Mouse (Mus musculus) ES-E14 (cell line): ENCODE data around the gene Gpnmb. TPM values are rescaled to one million over a fixed set of nuclear protein-coding genes. Genes with fewer than 3 reads are reported as not detected.

ENCODE experiments used
- DNase-seq: peaks from one replicate; pipeline ENCODE4 v3.0.0-alpha.2; 2013; ENCODE audit warnings: low read depth, low spot score
- H3K27ac ChIP-seq: 2 replicates; pipeline ENCODE4 v1.5.1; 2012; ENCODE audit warnings: low read depth, mild to moderate bottlenecking, low read length, moderate library complexity, mixed read lengths; ENCODE audit not compliant: poor library complexity, insufficient read depth, severe bottlenecking
- H3K36me3 ChIP-seq: 2 replicates; pipeline ENCODE4 v1.6.1; 2012; ENCODE audit warnings: mild to moderate bottlenecking, low read length, moderate library complexity, mixed read lengths; ENCODE audit not compliant: control insufficient read depth, poor library complexity, insufficient read depth, severe bottlenecking
- H3K4me1 ChIP-seq, 2 experiments: fragments of 150-350 bp in 1 of 2; sonication (generic) in 1 of 2; 2 replicates each; pipeline ENCODE4 v1.6.1; 2012; ENCODE audit warnings: low read length in 2 of 2, mild to moderate bottlenecking in 1 of 2, mixed read lengths in 1 of 2; ENCODE audit not compliant: control insufficient read depth in 2 of 2, insufficient read depth in 2 of 2, poor library complexity in 1 of 2
- H3K4me3 ChIP-seq, 2 experiments: fragments of 150-350 bp in 1 of 2; sonication (generic) in 1 of 2; 2 replicates each; pipeline ENCODE4 v1.5.1; 2012; ENCODE audit warnings: low read length in 2 of 2, low read depth in 1 of 2, mild to moderate bottlenecking in 1 of 2, mixed read lengths in 1 of 2; ENCODE audit not compliant: insufficient read depth in 1 of 2, poor library complexity in 1 of 2, severe bottlenecking in 1 of 2
- H3K9ac ChIP-seq: 2 replicates; pipeline ENCODE4 v1.6.1; 2012; ENCODE audit warnings: low read depth, mild to moderate bottlenecking, low read length, mixed read lengths; ENCODE audit not compliant: poor library complexity, insufficient read depth, severe bottlenecking
- H3K9me3 ChIP-seq: fragments of 150-350 bp; sonication (generic); 2 replicates; pipeline ENCODE4 v1.6.1; 2012; ENCODE audit warnings: low read depth, mild to moderate bottlenecking, low read length; ENCODE audit not compliant: control insufficient read depth, insufficient read depth
- CHD2 ChIP-seq: IDR thresholded peaks from 2 replicates; pipeline ENCODE4 v1.6.1; 2014; ENCODE audit warnings: mild to moderate bottlenecking, low read depth, low read length, inconsistent platforms
- HCFC1 ChIP-seq: IDR thresholded peaks from 2 replicates; pipeline ENCODE4 v1.6.1; 2012; ENCODE audit warnings: low read length, inconsistent platforms, borderline replicate concordance; ENCODE audit not compliant: insufficient read depth
- MAFK ChIP-seq: IDR thresholded peaks from 2 replicates; pipeline ENCODE4 v1.6.1; 2014; ENCODE audit warnings: mild to moderate bottlenecking, low read depth, low read length, inconsistent platforms; ENCODE audit not compliant: insufficient read depth
- ZC3H11A ChIP-seq: IDR thresholded peaks from 2 replicates; pipeline ENCODE4 v1.6.1; 2012; ENCODE audit warnings: low read depth, mild to moderate bottlenecking, inconsistent platforms, low read length, borderline replicate concordance
- ZNF384 ChIP-seq: IDR thresholded peaks from 2 replicates; pipeline ENCODE4 v1.6.1; 2012; ENCODE audit warnings: low read depth, low read length, inconsistent platforms
- in situ Hi-C, 2 experiments: fragments of 600-800 bp; cut with MboI; formaldehyde crosslinking; loops; one replicate each; pipeline ENCODE4 v1.15.1; 2025; ENCODE audit warnings: low sequenced_read_pairs in 2 of 2, inconsistent platforms in 1 of 2; ENCODE audit not compliant: unreplicated experiment in 2 of 2
- total RNA-seq: library from RNA; depleted of rRNA; stranded (reverse); fragments of 300-350 nt; gene quantifications from 2 replicates; pipeline ENCODE4 v1.2.3, GENCODE M21; 2012; rRNA removed

The Gpnmb gene
- 0.63 and 0.89 TPM in 2 replicates for total RNA-seq

GRCm38 (mm10) chr6:49036275-49037267 lies at the start of gene Gpnmb:
Gene Gpnmb, plus strand, starts transcription at chr6:49036546.
- TF ChIP-seq ZNF384 (no peak), CHD2 (no peak), ZC3H11A (no peak), MAFK (no peak), HCFC1 (no peak)
- in situ Hi-C loops, result loop anchor here in 1 of 2 experiments (25.0 kb wide), 1 partner anchor 326 kb away; the partner anchor contains the start of gene Fam221a
- no peak for DNase-seq
- no peaks in the 10 kb centered on the region for H3K9me3 ChIP-seq
- H3K36me3 ChIP-seq, result no peaks in the 10 kb centered on the region
- peak within 1 kb of the TSS; percentile 35 to 46 for H3K4me3 ChIP-seq
- H3K9ac ChIP-seq, result peak within 1 kb of the TSS; percentile 6; the same call in 1 of the 2 replicates
- H3K27ac ChIP-seq, result no peak within 1 kb of the TSS
- peaks cover 0 to 2% of the 10 kb centered on the region in 2 experiments; a peak in 2 of 4 replicates for H3K4me1 ChIP-seq

DNA sequence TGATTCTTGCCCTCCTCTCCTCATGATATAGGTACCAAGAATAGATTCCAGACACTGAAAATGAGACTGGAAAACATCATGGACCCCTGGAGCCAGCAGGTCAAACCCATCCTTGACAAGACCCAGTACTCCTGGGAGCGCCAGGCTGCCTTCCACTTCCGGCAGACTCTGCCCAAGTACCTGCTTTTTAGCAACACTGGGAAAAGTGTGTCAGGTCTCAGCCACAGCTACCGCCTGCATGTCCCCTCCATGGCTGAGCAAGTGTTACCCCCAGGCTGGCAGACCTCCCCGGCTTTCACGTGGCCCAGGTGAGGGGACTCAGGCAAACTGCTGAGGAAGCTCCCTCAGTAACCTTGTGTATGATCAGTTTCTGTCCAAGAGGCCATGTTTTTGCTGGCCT lies 46.4 kb upstream of the Gpnmb start:
- H3K4me1 ChIP-seq, result no peaks in the 10 kb centered on the region
- H3K27ac ChIP-seq, result no peak overlapping the region
- in situ Hi-C loops, result no loop called here
- no peak overlapping the region for H3K9ac ChIP-seq
- H3K9me3 ChIP-seq, result no peaks in the 10 kb centered on the region
- DNase-seq, result no peak
- no peak for TF ChIP-seq ZC3H11A
- no peaks in the 10 kb centered on the region for H3K36me3 ChIP-seq
- no peak overlapping the region for H3K4me3 ChIP-seq

DNA sequence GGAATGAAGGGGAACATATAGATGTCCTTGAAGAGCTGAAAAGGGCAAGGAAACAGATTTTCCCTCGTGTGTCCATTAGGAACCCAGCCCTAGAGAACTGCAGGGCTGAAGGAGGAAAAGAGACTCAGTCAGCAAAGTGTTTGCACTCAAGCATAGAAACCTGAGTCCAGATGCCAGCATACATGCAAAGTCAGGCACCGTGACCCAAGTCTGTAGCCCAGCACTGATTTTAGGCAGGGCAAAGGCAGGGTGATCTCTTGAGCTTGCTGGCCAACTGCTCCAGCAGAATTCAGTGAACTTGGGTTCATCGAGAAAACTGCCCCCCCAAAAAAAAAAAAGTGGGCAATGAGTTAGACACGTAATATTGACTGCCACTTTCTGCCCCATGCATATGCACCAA lies 44.4 kb upstream of the Gpnmb start:
- Histone ChIP-seq H3K4me1 (no peaks in the 10 kb centered on the region), H3K36me3 (no peaks in the 10 kb centered on the region), H3K9me3 (no peaks in the 10 kb centered on the region), H3K9ac (no peak overlapping the region), H3K4me3 (no peak overlapping the region), H3K27ac (no peak overlapping the region)
- TF ChIP-seq CHD2 (no peak), MAFK (no peak), ZNF384 (no peak)
- no peak for DNase-seq
- in situ Hi-C loops, result no loop called here

GRCm38 (mm10) chr6:48998186-48998585 lies 38.2 kb upstream of the Gpnmb start:
- no peak for DNase-seq
- no peak for TF ChIP-seq ZC3H11A
- no peak for TF ChIP-seq HCFC1
- no peak for TF ChIP-seq CHD2
- TF ChIP-seq MAFK, result no peak
- no peak for TF ChIP-seq ZNF384
- in situ Hi-C loops, result no loop called here

GRCm38 (mm10) chr6:48998796-48999195 lies 37.5 kb upstream of the Gpnmb start:
- no peak overlapping the region for H3K9ac ChIP-seq
- in situ Hi-C loops, result no loop called here
- no peak overlapping the region for H3K4me3 ChIP-seq
- no peaks in the 10 kb centered on the region for H3K4me1 ChIP-seq
- TF ChIP-seq ZNF384 (no peak), MAFK (no peak), CHD2 (no peak), ZC3H11A (no peak), HCFC1 (no peak)
- no peaks in the 10 kb centered on the region for H3K36me3 ChIP-seq
- no peaks in the 10 kb centered on the region for H3K9me3 ChIP-seq
- no peak overlapping the region for H3K27ac ChIP-seq
- no peak for DNase-seq

More at GRCm38 (mm10) chr6:48998186-48998585, 38.2 kb upstream of the Gpnmb start:
- Histone ChIP-seq H3K9me3 (no peaks in the 10 kb centered on the region), H3K36me3 (no peaks in the 10 kb centered on the region), H3K4me1 (no peaks in the 10 kb centered on the region), H3K4me3 (no peak overlapping the region), H3K9ac (no peak overlapping the region), H3K27ac (no peak overlapping the region)
